Mouse (Mus musculus) leukemia stem cell, adult 10-12 weeks (primary cell): ENCODE results near the gene Tpk1. TPM values are rescaled to one million over a fixed set of nuclear protein-coding genes. Genes with fewer than 3 reads are reported as not detected.

Source experiments
- polyA plus RNA-seq: library from polyadenylated mRNA; stranded (reverse); fragments of >175 nt; gene quantifications from 2 replicates; pipeline ENCODE4 v1.2.3, GENCODE M21; 2012; ENCODE audit warnings: low replicate concordance

Gene Tpk1
- polyA plus RNA-seq = 0.47 and 0.57 TPM in 2 replicates

GRCm38 (mm10) chr6:43665677-43666546, at the start of gene Tpk1:
TSS of gene Tpk1 (minus strand) at chr6:43666278.

DNA sequence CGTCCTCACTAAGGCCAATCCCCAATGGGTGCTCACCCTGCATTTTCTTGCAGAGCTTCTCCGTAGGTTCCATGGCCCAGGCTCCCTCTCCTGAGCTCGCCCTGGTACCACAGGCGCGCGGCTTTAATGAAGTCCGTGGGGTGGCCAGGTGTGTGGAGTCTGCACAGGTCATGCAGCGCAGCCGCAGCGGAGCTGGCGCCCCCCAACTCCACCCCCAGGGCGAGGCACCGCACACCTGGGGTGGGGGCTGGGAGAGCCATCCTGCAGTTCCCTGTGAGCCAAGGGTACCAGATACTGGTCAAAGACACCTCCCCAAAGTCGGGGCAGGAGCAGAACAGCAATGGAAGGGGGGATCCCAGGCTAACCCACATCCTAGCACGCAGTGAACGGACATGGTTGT, 356.6 kb downstream of the Tpk1 start, which contains the start of gene Nobox:
Nobox (minus strand) TSS at position 101 of the 400 bp plus-strand sequence.

